Mouse (Mus musculus) lung, embryonic 16.5 days (tissue): ENCODE measurements around the gene Aimp2. TPM values are rescaled to one million over a fixed set of nuclear protein-coding genes. Genes with fewer than 3 reads are reported as not detected.
A peak's percentile ranks its signal among the peaks of the same experiment; 100 is the strongest.

Source experiments
- ATAC-seq: fragments of 200-750 bp; cut with Nextera tagmentation; 2 replicates; pipeline ENCODE4 v1.8.0; 2017; ENCODE audit warnings: low read depth, mild to moderate bottlenecking, moderate library complexity
- H3K27ac ChIP-seq: fragments of 300-500 bp; sonication (generic); 2 replicates; pipeline ENCODE4 v1.5.1; 2014; ENCODE audit warnings: mild to moderate bottlenecking, control low read depth, low read length
- H3K27me3 ChIP-seq: fragments of 300-500 bp; sonication (generic); 2 replicates; pipeline ENCODE4 v1.6.1; 2014; ENCODE audit warnings: low read depth, low read length, mixed read lengths; ENCODE audit not compliant: control insufficient read depth, insufficient read depth
- H3K36me3 ChIP-seq: fragments of 300-500 bp; sonication (generic); 2 replicates; pipeline ENCODE4 v1.6.1; 2014; ENCODE audit warnings: low read length; ENCODE audit not compliant: control insufficient read depth, insufficient read depth
- H3K4me1 ChIP-seq: fragments of 300-500 bp; sonication (generic); replicated peaks from 2 replicates; pipeline ENCODE4 v1.6.1; 2014; ENCODE audit warnings: low read length, mixed read lengths; ENCODE audit not compliant: control insufficient read depth, insufficient read depth
- H3K4me2 ChIP-seq: fragments of 300-500 bp; sonication (generic); 2 replicates; pipeline ENCODE4 v1.6.1; 2014; ENCODE audit warnings: low read depth, low read length, control low read depth
- H3K4me3 ChIP-seq: fragments of 300-500 bp; sonication (generic); 2 replicates; pipeline ENCODE4 v1.5.1; 2014; ENCODE audit warnings: mild to moderate bottlenecking, low read length, control low read depth
- H3K9ac ChIP-seq: fragments of 300-500 bp; sonication (generic); 2 replicates; pipeline ENCODE4 v1.6.1; 2014; ENCODE audit warnings: low read length, control low read depth
- H3K9me3 ChIP-seq: fragments of 300-500 bp; sonication (generic); 2 replicates; pipeline ENCODE4 v1.6.1; 2016; ENCODE audit warnings: low read length; ENCODE audit not compliant: control insufficient read depth
- WGBS: fragments of 180-500 bp; shearing (Covaris S2); extraction: QIAGEN DNeasy Blood & Tissue Kit; methylation state at CpG from one replicate; pipeline ENCODE4 v1.1.7; 2014; 5-methylcytosine and 5-hydroxymethylcytosine counted together
- polyA plus RNA-seq: library from polyadenylated mRNA; unstranded; fragments of >200 nt; fragmentation: Nextera tagmentation; extraction: Ambion mirVana; gene quantifications from 2 replicates; pipeline ENCODE4 v1.2.1, GENCODE M21; 2015

The Aimp2 gene
- 79.8 and 81.7 TPM in 2 replicates for polyA plus RNA-seq

DNA sequence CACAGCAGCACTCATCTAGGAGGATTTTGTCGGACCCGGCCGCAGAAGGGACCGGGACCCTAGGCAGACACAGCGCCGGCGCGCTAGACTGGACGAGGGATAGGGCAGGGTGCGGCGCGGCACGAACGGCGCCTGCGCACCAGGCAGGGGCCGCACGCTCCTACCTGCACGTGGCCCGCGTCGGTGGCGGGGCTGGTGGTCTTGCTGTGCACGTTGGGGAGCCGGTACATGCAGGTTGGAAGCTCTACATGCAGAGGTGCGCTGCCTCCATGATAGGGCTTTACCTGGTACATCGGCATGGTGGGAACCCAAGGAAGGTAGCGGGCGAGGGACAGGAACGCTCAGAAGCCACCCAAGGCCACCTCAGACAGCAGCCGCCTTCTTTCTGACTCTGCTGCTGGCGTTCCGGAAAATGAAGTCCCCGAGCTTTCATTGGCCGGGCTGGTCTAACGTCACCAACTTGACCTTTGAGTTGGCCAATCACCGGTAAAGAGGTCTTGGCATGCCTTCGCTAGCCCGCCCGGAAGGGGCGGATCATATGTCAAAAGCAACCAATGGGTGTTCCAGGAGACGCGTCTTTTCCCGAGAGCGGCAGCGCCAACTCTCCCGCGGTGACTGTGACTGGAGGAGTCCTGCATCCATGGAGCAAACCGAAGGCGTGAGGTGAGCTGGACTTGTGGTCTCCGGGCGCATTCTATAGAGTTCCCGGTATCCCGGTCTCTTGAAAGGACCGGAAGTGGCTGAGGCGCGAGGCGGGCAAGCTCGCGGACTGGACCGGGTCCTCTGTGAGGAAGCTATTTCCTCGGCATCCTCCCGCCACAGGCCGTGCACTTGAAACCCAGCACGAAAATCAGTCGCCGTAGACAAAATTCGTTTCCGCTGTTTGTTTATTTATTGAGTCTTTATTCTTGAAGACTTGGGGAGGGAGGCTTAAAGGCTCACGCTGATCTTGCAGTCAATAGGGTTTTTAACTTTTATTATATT is at the start of gene Aimp2, which contains the start of gene Pms2:
Aimp2 (minus strand) TSS at position 431 of the 984 bp plus-strand sequence.
Pms2 (plus strand) TSS at position 548 of the 984 bp plus-strand sequence.
- H3K4me3 ChIP-seq, result peak within 1 kb of the TSS; percentile 68
- WGBS, result under 1% methylated on average over 70 of the region's 70 CpGs
- peak; percentile 100 for ATAC-seq
- H3K36me3 ChIP-seq, result peaks cover 7% of the 10 kb centered on the region; the same call in 1 of the 2 replicates
- no peaks in the 10 kb centered on the region for H3K9me3 ChIP-seq
- peak within 1 kb of the TSS; percentile 93 for H3K27ac ChIP-seq
- peak within 1 kb of the TSS; percentile 76 for H3K9ac ChIP-seq
- peaks cover 20% of the 10 kb centered on the region for H3K4me1 ChIP-seq
- peak within 1 kb of the TSS; percentile 82 for H3K4me2 ChIP-seq
- H3K27me3 ChIP-seq, result no peaks in the 10 kb centered on the region

DNA sequence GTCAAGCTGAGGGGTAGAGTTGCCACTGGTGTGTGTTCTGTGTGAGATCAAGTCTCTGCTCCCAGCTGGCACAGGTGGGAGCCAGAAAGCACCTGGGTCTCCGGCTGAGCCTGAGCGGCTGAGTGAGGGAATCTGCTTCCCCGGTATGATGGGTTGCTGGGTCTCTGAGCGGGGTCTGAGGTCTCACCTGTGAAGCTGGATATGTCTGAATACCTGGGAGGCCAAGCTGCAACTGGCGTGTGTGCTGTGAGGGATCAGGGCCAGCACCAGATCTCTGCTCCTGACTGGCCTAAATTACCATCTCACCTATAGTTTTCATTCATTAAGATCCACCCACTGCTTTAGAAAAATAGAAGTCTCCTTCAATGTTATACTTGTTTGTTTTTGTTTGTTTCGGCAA is 47.5 kb upstream of the Aimp2 start:
- 91% methylated on average over 6 of the region's 6 CpGs for WGBS
- Histone ChIP-seq H3K9ac (no peak overlapping the region), H3K27me3 (no peaks in the 10 kb centered on the region), H3K4me1 (no peaks in the 10 kb centered on the region), H3K4me2 (no peak overlapping the region), H3K9me3 (no peaks in the 10 kb centered on the region), H3K4me3 (no peak overlapping the region), H3K27ac (no peak overlapping the region), H3K36me3 (no peaks in the 10 kb centered on the region)
- ATAC-seq, result no peak

DNA sequence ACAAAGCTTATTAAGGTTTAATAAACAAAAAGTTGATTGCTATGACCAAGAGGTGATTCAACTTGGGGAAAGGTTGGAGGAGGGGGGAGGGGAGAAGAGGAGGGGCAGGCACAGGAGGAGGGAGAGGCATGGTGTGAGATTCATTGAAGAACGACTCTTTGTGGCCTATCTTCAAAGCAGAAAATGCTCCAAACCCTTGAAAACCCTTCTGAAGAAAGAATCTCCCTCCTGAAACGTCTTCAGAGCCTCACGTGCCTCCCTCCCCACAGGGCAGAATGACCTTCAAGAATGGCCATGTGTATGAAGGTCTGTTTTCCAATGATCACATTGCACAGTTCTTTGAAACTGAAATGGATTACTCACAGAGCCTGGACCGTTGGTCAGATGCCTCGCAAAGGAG is 40.4 kb upstream of the Aimp2 start:
- no peaks in the 10 kb centered on the region for H3K9me3 ChIP-seq
- H3K27ac ChIP-seq, result no peak overlapping the region
- H3K4me2 ChIP-seq, result no peak overlapping the region
- ATAC-seq, result no peak
- no peak overlapping the region for H3K4me3 ChIP-seq
- no peak overlapping the region for H3K9ac ChIP-seq
- no peaks in the 10 kb centered on the region for H3K4me1 ChIP-seq
- WGBS, result 36% methylated on average over 5 of the region's 5 CpGs
- H3K36me3 ChIP-seq, result no peaks in the 10 kb centered on the region
- H3K27me3 ChIP-seq, result no peaks in the 10 kb centered on the region

DNA sequence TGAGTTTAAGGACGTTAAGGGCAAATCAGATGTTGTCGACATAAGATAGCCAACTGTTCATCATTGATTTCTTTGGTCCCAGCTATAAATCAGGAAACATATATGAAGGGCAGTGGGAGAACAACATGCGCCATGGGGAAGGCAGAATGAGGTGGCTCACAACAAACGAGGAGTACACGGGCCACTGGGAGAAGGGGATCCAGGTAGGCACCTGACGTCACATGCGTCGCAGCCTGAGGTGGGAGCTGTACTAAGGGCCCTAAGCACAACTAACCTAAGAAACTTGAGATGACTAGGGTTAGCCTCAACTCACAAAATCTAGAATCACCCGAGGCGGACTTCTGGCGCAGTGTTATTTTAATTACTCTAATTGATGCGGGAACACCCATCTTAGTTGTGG is 38.7 kb upstream of the Aimp2 start:
- H3K4me1 ChIP-seq, result no peaks in the 10 kb centered on the region
- no peaks in the 10 kb centered on the region for H3K36me3 ChIP-seq
- no peak overlapping the region for H3K27ac ChIP-seq
- no peaks in the 10 kb centered on the region for H3K27me3 ChIP-seq
- H3K4me2 ChIP-seq, result no peak overlapping the region
- WGBS, result 88% methylated on average over 12 of the region's 12 CpGs
- H3K9me3 ChIP-seq, result no peaks in the 10 kb centered on the region
- H3K9ac ChIP-seq, result no peak overlapping the region
- H3K4me3 ChIP-seq, result no peak overlapping the region
- ATAC-seq, result no peak

DNA sequence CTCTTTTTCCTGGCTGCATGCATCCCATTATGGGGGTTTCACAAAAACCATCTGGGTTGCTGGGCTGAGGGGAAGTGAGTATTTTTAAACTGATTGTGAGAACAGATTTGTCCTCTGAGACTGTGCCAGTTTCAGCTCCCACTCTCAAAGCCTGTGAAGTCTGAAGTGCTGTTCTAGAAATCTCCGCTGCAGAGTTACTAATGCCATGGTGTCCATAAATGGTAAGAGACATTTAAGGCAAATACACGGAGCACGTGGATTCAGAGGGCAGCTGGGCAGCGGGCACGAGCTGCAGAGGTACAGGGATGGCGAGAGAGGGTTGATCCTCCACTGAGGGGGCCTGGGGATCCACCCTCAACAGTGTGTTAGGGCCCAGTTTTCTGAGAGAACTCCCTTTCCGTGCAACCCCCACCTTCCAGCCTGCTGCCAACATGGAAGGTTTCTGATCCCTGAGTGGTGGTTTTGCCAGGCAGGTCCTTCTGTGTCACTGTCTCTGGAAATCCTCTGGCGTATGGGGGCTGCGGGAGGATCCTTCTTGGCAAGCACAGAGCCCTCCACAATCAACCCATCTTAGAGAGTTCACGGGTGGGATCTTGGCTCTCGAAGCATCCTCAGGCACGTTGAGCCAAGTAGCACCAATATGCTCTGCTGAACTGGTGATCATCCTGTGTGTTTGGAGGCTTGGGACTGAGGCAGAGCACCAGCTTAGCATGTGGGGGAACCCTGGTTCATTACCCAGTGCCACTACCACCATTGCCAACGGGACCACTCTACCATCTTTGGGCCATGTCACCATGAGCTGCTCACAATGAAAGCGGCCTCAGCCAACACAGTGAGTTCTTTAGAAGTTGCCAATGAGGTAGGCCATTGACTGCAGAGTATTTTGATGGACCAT is 33.8 kb upstream of the Aimp2 start:
- H3K4me2 ChIP-seq, result no peak overlapping the region
- no peak overlapping the region for H3K9ac ChIP-seq
- WGBS, result 82% methylated on average over 14 of the region's 14 CpGs
- H3K9me3 ChIP-seq, result no peaks in the 10 kb centered on the region
- no peaks in the 10 kb centered on the region for H3K4me1 ChIP-seq
- no peaks in the 10 kb centered on the region for H3K36me3 ChIP-seq
- H3K27ac ChIP-seq, result no peak overlapping the region
- H3K27me3 ChIP-seq, result no peaks in the 10 kb centered on the region
- H3K4me3 ChIP-seq, result no peak overlapping the region
- ATAC-seq, result no peak

DNA sequence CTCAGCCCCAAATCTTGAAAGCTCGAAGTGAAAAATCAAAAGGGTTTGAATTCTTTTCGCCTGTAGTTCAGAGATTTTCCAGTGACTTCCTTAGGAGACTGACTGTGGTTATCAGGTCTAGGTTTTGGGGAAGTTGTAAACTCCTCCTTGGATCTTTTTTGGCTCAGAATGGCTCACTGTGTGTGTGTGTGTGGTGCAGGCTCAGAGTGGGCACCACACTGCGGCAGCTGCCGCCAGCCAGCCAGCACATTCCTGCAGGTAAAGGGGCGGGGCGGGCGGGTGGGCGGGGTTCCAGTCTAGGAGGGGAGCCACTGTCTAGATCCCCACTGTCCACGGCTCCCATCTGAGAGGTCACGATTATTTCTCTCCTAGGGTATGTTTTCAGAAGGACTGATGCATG is 31.9 kb upstream of the Aimp2 start:
- no peak overlapping the region for H3K27ac ChIP-seq
- H3K4me1 ChIP-seq, result no peaks in the 10 kb centered on the region
- H3K27me3 ChIP-seq, result no peaks in the 10 kb centered on the region
- peak overlapping the region; percentile 26; the same call in 1 of the 2 replicates for H3K4me2 ChIP-seq
- H3K36me3 ChIP-seq, result no peaks in the 10 kb centered on the region
- no peak overlapping the region for H3K9ac ChIP-seq
- ATAC-seq, result peak; percentile 41; the same call in 1 of the 2 replicates
- no peaks in the 10 kb centered on the region for H3K9me3 ChIP-seq
- 9% methylated on average over 10 of the region's 10 CpGs for WGBS
- no peak overlapping the region for H3K4me3 ChIP-seq

DNA sequence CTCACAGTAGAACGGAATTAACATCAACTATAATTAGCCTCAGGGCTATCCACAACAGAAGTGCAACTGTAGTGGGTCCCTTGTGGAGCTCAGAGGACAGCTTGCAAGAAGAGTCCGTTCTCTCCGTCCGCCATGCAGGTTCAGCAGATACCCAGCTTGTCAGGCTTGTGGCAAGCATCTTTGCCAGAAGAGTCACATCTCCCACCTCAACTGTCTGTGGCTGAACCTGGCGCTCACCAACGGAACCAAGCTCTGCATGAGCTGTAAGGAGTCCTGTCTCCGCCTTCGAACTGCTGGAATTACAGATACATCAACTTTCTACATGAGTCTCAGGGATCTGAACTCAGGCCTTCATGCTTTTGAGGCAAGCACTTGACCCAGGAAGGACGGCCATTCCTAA is 26.5 kb upstream of the Aimp2 start:
- H3K36me3 ChIP-seq, result peaks cover 3% of the 10 kb centered on the region
- H3K9me3 ChIP-seq, result no peaks in the 10 kb centered on the region
- no peaks in the 10 kb centered on the region for H3K27me3 ChIP-seq
- ATAC-seq, result no peak
- WGBS, result 84% methylated on average over 9 of the region's 9 CpGs
- no peak overlapping the region for H3K9ac ChIP-seq
- no peak overlapping the region for H3K27ac ChIP-seq
- no peaks in the 10 kb centered on the region for H3K4me1 ChIP-seq
- H3K4me2 ChIP-seq, result no peak overlapping the region
- H3K4me3 ChIP-seq, result no peak overlapping the region

DNA sequence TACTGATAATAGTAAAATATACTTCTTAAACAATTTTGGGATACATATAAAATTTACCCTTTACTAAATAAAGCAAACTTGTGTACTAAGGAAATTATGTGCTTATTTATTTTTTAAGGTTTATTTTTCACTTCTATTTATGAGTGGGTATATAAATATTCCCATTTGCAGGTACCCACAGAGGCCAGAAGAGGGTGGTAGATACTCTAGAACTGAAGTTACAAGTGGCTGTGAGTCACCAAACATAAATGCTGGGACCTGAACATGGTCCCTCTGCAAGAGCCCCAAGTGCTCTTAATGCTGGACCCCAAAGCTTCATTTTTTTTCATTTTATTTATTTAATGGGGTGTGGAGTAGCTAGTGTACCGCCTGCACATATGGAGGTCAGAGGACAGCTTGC is 24.2 kb upstream of the Aimp2 start:
- no peaks in the 10 kb centered on the region for H3K9me3 ChIP-seq
- H3K27me3 ChIP-seq, result no peaks in the 10 kb centered on the region
- H3K27ac ChIP-seq, result no peak overlapping the region
- H3K36me3 ChIP-seq, result peaks cover 17% of the 10 kb centered on the region
- WGBS, result 70% methylated on average over 1 of the region's 1 CpGs
- H3K4me3 ChIP-seq, result no peak overlapping the region
- H3K4me1 ChIP-seq, result no peaks in the 10 kb centered on the region
- no peak for ATAC-seq
- H3K9ac ChIP-seq, result no peak overlapping the region
- H3K4me2 ChIP-seq, result no peak overlapping the region

DNA sequence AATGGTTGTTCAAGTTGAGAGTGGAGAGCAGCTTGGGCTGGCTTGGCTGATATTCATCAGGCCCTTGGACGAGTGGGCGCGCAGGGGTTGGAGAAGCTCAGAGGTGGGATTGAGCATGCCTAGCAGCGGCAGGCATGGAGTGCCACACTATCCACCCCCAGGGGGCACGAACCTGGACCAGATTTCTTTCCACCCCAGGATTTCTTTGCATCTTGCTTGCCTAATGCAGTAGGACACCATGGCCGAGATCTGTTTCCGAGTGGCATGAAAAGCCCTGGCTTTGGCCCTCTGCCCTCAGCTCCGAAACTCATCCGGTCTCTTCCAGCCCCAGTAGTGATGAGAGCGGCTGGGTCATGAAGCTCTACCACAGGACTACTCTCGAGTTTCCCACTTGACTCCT is 23.8 kb upstream of the Aimp2 start:
- Histone ChIP-seq H3K36me3 (peaks cover 19% of the 10 kb centered on the region), H3K4me1 (no peaks in the 10 kb centered on the region), H3K9ac (no peak overlapping the region), H3K27me3 (no peaks in the 10 kb centered on the region), H3K4me3 (no peak overlapping the region), H3K9me3 (no peaks in the 10 kb centered on the region), H3K27ac (no peak overlapping the region), H3K4me2 (no peak overlapping the region)
- WGBS, result 83% methylated on average over 11 of the region's 11 CpGs
- ATAC-seq, result no peak
